Mouse (Mus musculus) layer of hippocampus, adult 2 months (tissue): ENCODE measurements at regions not wholly inside any gene's neighbourhood (a gene's known extent, or its start where the extent isn't known, plus 50 kb on each side); places are given as distances from the start of the nearest gene placed in this dataset.

Experiments used
- DNase-seq, 2 experiments: peaks; one replicate each; pipeline ENCODE4 v3.0.0; 2022; ENCODE audit warnings: low spot score in 2 of 2
- H3K27ac ChIP-seq: fragments of 200-600 bp; 2 replicates; pipeline ENCODE4 v1.8.1; 2022
- H3K4me3 ChIP-seq: fragments of 200-600 bp; 2 replicates; pipeline ENCODE4 v1.8.1; 2022; ENCODE audit warnings: mild to moderate bottlenecking
- CTCF ChIP-seq: fragments of 200-600 bp; conservative IDR thresholded peaks from 2 replicates; pipeline ENCODE4 v1.8.1; 2022; ENCODE audit warnings: antibody characterized with exemption, mild to moderate bottlenecking, moderate library complexity

DNA sequence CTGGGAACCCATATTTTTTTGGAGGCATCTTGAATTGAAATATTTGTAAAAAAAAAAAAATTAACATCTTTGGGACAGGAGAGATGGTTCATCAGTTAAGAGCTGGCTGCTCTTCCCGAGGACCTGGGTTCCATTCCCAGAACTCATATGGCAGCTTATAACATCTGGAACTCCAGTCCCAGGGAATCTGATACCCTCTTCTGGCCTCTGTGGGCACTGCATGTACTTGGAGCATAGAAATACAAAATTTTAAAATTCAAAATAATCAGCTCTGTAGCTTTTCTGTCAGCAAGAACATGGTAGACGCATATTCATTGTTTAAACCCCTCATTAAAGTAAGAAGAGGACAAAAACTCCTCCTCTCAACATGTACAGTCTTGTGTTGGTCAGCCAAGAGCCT lies 52.0 kb upstream of the Morc2a start:
- H3K4me3 ChIP-seq = no peak overlapping the region
- TF ChIP-seq CTCF = peak; percentile 52
- no peak overlapping the region for H3K27ac ChIP-seq
- DNase-seq = no peak

DNA sequence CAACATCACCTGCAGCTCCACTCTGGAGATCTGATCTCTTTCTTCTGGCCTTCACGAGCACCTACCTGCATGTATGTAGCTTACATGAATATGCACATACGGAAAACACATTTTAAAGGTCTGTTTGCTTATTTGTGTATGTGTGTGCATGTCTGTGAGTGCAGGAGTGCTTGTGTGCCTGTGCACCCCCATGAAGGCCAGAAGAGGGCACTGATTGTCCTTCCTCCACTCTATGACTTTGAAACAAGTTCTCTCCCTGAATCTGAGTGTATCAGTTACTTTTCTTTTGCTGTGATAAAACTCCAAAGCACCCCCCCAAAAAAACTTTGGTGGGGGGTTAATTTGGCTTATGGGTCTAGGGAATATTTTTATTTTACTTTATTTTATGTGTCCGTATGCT lies 54.2 kb upstream of the Smtn start:
- peak; percentile 43 for TF ChIP-seq CTCF

DNA sequence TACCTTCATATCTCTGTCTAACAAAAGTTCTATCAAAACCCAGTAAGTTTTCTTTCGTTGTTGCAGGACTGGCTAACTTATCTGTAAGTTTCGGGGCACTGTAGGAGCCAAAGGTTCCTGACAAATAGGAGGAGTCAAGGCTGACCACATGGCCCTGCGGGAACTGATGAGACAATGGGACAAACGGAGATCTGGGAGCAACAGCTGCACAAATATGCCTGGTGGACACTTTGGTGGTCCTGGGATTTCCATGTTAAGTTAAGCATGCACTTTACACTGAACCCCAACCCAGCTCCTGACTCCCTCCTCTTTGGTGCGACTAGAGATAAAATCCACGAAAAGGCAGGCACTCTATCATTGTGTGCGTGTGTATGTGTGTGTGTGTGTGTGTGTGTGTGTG lies 50.7 kb upstream of the Smtn start:
- H3K4me3 ChIP-seq = no peak overlapping the region
- no peak for TF ChIP-seq CTCF
- H3K27ac ChIP-seq = no peak overlapping the region
- no peak for DNase-seq

More for the DNA sequence above, 54.2 kb upstream of the Smtn start:
- DNase-seq = no peak
- Histone ChIP-seq H3K27ac (no peak overlapping the region), H3K4me3 (no peak overlapping the region)
